Mouse (Mus musculus) forebrain, embryonic 12.5 days (tissue): Measurements from ENCODE around the gene Trim61. TPM values are rescaled to one million over a fixed set of nuclear protein-coding genes. Genes with fewer than 3 reads are reported as not detected.

Experiments used
- polyA plus RNA-seq: library from polyadenylated mRNA; unstranded; fragments of >200 nt; fragmentation: Nextera tagmentation; extraction: Ambion mirVana; gene quantifications from 2 replicates; pipeline ENCODE4 v1.2.1, GENCODE M21; 2016

Trim61 gene
- polyA plus RNA-seq, 1 experiment from 2014 or later: 0.09 TPM

Other genes starting within 250 kb of the Trim61 start
- gene Klhl2, start 168.5 kb downstream of the Trim61 start, polyA plus RNA-seq: 22.1 and 28.9 TPM in 2 replicates
- 14.6 and 16.1 TPM in 2 replicates for gene Tmem192, start 71.3 kb downstream of the Trim61 start, polyA plus RNA-seq
- gene Trim75, start 30.7 kb downstream of the Trim61 start, polyA plus RNA-seq: not detected in 2 replicates
- not detected in 2 replicates for gene Trim60, start 61 bp upstream of the Trim61 start, polyA plus RNA-seq
- 3.6 and 6.8 TPM in 2 replicates for gene Apela, start 18.8 kb upstream of the Trim61 start, polyA plus RNA-seq
- gene Gm10663, start 56.5 kb upstream of the Trim61 start, polyA plus RNA-seq: not detected in 2 replicates
- gene BC030870, start 111.0 kb upstream of the Trim61 start, polyA plus RNA-seq: not detected in 2 replicates